Mouse (Mus musculus) c-Kit-positive CD71-negative TER-119-negative erythroid progenitor cells, embryonic 14.5 days (primary cell): ENCODE data around the gene Zbtb18.

ENCODE experiments used
- DNase-seq: peaks from one replicate; pipeline ENCODE4 v3.0.0-alpha.2; 2013; ENCODE audit warnings: low read depth

Zbtb18 gene

DNA sequence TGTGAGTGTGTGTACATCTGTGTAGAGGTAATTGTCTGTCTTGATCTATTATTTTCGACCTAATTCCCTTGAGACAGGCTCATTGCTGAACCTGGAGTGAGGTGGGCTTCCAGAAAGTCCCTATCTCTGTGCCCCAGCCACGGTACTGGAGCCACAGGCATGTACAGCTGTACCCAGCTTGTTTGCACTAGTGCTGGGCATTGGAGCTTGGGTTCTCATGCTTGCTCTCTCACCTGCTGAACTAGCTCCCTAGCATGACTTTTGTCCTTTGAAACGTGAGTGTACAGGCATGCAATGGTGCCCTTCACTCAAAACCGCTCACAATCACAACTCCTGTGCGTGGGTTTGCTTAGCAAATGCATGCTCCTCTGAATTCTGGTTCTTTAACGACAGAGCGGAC, 42.1 kb downstream of the Zbtb18 start:
- DNase-seq = no peak

DNA sequence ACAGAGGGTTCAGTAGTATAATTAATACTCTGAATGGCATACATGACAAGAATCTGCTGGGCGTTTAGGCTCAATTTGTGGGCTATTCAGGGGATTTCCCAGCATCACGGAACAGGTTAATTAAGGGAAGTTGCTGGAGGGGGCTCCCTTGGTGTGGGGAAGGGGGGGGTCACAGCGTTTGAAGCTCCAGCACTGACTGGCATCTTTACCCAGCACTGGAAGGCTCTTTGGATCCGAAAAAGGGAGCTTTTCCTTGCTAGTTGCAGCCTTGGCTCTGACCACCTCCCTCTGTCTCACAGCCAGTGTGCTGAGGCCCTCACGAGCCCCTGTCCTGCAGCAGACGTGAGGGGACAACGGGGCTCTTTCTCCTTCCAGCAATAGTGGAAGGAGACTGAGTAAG, 42.5 kb downstream of the Zbtb18 start:
- no peak for DNase-seq

DNA sequence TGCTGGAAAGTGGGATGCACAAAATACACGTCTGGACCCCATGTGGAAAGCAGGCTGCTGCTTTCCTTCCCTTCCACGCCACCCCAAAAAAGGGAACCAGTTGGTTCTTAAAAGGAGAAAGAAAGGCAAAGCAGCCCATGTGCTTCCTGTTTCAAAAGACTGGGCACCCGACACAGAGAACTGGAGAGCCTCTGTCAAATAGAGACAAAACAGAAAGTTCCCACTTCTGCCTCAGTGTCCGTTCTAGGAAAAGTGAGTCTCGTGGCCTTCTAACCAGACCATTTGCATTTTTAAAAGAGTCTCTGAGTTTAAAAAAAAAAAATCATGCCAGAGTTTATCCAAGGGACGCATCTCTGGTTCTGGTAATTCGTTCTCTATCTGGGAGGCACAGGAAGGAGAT, 47.7 kb downstream of the Zbtb18 start:
- DNase-seq = no peak

- DNase-seq = no peak
Observed at GRCm38 (mm10) chr1:177490808-177491207, 48.7 kb downstream of the Zbtb18 start.

GRCm38 (mm10) chr1:177491280-177491679, 49.1 kb downstream of the Zbtb18 start:
- DNase-seq = no peak

GRCm38 (mm10) chr1:177494306-177494705, 52.2 kb downstream of the Zbtb18 start:
- DNase-seq = no peak

- DNase-seq = no peak
Observed at GRCm38 (mm10) chr1:177494913-177495542, 52.9 kb downstream of the Zbtb18 start.
